Mouse (Mus musculus) midbrain, embryonic 15.5 days (tissue): ENCODE measurements around the gene Lrrn3. TPM values are rescaled to one million over a fixed set of nuclear protein-coding genes. Genes with fewer than 3 reads are reported as not detected.

Experiments used
- ATAC-seq: fragments of 200-750 bp; cut with Nextera tagmentation; replicated peaks from 2 replicates; pipeline ENCODE4 v1.8.0; 2017; ENCODE audit warnings: moderate TSS enrichment
- H3K27ac ChIP-seq: fragments of 300-500 bp; sonication (generic); 2 replicates; pipeline ENCODE4 v1.5.1; 2015; ENCODE audit warnings: mild to moderate bottlenecking, inconsistent platforms
- H3K27me3 ChIP-seq: fragments of 300-500 bp; sonication (generic); replicated peaks from 2 replicates; pipeline ENCODE4 v1.6.1; 2015; ENCODE audit warnings: inconsistent platforms
- H3K36me3 ChIP-seq: fragments of 300-500 bp; sonication (generic); replicated peaks from 2 replicates; pipeline ENCODE4 v1.6.1; 2015; ENCODE audit warnings: inconsistent platforms
- H3K4me1 ChIP-seq: fragments of 300-500 bp; sonication (generic); 2 replicates; pipeline ENCODE4 v1.6.1; 2015; ENCODE audit warnings: inconsistent platforms
- H3K4me2 ChIP-seq: fragments of 300-500 bp; sonication (generic); 2 replicates; pipeline ENCODE4 v1.6.1; 2015; ENCODE audit warnings: inconsistent platforms, mild to moderate bottlenecking, moderate library complexity
- H3K4me3 ChIP-seq: fragments of 300-500 bp; sonication (generic); 2 replicates; pipeline ENCODE4 v1.5.1; 2015; ENCODE audit warnings: mild to moderate bottlenecking, inconsistent platforms
- H3K9ac ChIP-seq: fragments of 300-500 bp; sonication (generic); 2 replicates; pipeline ENCODE4 v1.6.1; 2015; ENCODE audit warnings: mild to moderate bottlenecking, inconsistent platforms
- H3K9me3 ChIP-seq: fragments of 300-500 bp; sonication (generic); 2 replicates; pipeline ENCODE4 v1.6.1; 2016; ENCODE audit warnings: inconsistent platforms
- WGBS: fragments of 180-500 bp; shearing (Covaris S2); methylation state at CpG from one replicate; pipeline ENCODE4 v1.1.7; 2015; ENCODE audit warnings: mixed read lengths; 5-methylcytosine and 5-hydroxymethylcytosine counted together
- polyA plus RNA-seq: library from polyadenylated mRNA; unstranded; fragments of >200 nt; fragmentation: Nextera tagmentation; extraction: Ambion mirVana; gene quantifications from 2 replicates; pipeline ENCODE4 v1.2.1, GENCODE M21; 2015

Lrrn3 gene
- polyA plus RNA-seq, 1 experiment from 2014 or later: 105 TPM

DNA sequence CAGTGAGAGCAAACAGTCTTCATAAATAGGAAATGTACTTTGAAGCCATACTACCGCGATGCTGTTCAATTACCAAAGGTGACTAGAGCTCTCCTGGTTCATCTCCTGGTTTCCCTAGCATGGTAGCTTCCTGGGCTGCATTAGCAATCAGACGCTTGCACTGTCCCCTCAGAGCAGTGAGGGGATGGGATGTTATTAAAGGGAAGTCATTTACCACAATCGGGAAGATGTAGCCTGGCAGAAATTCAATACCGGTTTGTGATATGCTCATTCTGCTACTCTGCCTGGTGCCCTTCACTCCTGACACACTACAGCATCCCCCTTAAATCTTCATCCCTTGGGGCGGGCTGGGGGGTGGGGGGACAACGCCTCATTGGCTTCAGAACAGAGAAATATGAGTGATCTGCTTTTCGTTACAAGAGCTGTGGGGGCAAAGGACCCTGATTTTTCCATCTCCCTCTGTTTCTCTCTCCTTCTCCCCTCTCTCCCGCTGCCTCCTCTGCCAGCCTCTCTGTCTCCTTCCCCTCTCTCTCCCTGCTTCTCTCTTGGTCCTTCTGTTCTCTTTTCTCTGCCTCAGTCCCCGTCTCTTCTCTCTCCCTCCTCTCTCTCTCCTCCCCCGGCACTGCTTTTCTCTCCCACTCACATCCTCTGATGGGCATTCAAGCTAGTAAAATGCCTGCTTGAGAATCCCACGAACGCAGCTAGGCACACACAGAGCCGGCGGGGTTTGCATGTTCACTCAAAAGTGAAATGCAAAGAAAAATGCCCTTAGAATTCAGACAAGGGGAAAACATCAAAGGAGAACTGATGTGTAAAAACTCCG is 1.3 kb downstream of the Lrrn3 start:
- peaks cover 24% of the 10 kb centered on the region for H3K4me1 ChIP-seq
- no peaks in the 10 kb centered on the region for H3K36me3 ChIP-seq
- WGBS: 8% methylated on average over 16 of the region's 16 CpGs
- H3K4me2 ChIP-seq: peak overlapping the region; percentile 54
- H3K9me3 ChIP-seq: no peaks in the 10 kb centered on the region
- peak overlapping the region; percentile 53 for H3K4me3 ChIP-seq
- H3K27ac ChIP-seq: peak overlapping the region; percentile 91
- no peaks in the 10 kb centered on the region for H3K27me3 ChIP-seq
- peak overlapping the region; percentile 68 for H3K9ac ChIP-seq
- peak; percentile 72 for ATAC-seq

DNA sequence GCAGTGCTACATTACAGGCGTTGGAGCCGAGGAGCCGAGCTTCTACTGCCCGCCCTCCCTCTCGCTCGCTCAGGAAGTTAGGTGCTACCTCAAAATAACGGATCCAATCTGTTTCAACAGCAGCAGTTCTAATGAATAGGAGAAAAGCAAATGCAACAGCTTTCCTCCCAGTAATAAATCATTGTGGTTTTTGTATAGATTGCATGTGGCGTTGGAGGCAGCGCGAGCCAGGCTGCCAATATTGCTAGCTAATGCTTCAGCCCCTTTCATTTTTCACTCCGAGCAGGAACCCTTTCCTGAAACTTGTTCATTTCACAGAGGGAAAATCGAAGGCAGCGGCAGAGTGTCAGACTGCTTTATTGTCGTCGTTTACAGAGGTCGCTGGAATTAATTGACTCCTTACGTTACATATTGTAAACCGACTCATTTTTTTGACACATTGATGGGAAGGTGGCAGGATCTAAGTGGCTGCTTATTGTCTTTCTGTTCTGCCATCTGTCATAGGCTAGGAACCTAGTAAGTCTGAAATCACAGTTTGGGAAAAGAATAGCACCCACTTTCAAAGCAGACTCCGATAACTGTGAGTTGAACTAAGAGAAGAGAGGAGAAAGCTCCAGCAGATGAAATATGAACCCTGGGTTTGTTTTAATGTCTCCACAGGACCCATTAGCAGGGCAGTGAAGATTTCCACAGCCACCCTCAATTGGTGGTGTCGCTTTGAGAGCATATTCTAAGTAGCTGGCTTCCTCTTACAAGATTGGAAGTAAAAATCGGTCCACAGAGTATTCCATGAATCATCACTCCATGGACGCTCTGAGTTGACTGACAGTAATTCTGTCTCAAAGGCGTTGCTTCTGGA is 2.4 kb downstream of the Lrrn3 start:
- H3K9ac ChIP-seq: peak overlapping the region; percentile 68
- no peak for ATAC-seq
- H3K4me3 ChIP-seq: peak overlapping the region; percentile 53
- peak overlapping the region; percentile 91 for H3K27ac ChIP-seq
- no peaks in the 10 kb centered on the region for H3K27me3 ChIP-seq
- no peaks in the 10 kb centered on the region for H3K9me3 ChIP-seq
- H3K4me1 ChIP-seq: peaks cover 24% of the 10 kb centered on the region
- peak overlapping the region; percentile 54 for H3K4me2 ChIP-seq
- 18% methylated on average over 23 of the region's 23 CpGs for WGBS
- no peaks in the 10 kb centered on the region for H3K36me3 ChIP-seq

DNA sequence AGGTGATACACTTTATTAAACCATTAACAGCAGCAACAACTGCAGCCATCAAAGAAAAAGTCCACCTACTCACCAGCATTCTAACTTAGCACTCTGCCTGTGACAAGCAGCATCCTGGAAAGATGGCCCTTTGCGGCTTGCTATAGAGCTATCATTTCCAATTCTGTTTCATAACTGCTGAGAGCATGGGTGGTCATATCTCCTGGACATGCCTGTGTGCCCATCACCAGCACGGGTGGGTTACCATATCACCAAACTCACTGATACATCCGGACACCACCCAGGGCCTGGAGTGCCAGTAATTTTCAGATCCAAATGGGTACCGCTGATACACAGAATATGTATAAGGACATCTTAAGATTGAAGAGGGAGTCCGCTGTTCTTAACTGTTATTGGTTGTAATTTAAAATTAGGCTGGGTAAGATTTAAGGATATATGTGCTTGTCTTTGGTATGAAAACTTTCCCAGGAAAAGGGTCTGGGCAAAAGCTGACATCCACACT is 3.1 kb downstream of the Lrrn3 start:
- Histone ChIP-seq H3K4me3 (peak overlapping the region; percentile 53), H3K27me3 (no peaks in the 10 kb centered on the region), H3K9me3 (no peaks in the 10 kb centered on the region), H3K27ac (peak overlapping the region; percentile 91), H3K4me2 (peak overlapping the region; percentile 54), H3K4me1 (peaks cover 24% of the 10 kb centered on the region), H3K9ac (peak overlapping the region; percentile 68), H3K36me3 (no peaks in the 10 kb centered on the region)
- ATAC-seq: no peak
- 72% methylated on average over 5 of the region's 5 CpGs for WGBS

DNA sequence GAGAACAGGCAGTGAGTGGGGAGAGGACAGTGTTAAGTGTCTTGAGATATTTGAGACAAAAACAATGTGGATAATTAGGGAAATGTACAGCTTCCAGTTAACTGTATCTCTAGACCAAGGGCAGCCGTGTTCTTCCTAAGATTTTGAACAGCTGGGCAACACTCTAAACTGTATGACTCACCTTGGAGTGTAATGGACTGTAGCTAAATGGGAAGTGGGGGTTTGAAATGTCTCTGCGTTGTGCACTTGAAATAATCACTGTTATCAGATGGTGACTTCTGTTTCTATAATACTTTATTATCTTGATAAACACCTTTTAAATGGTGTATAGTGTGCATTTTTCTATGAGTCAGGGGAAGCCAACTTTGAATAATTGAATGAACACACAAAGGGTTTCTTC is 4.7 kb downstream of the Lrrn3 start:
- Histone ChIP-seq H3K27me3 (no peaks in the 10 kb centered on the region), H3K4me3 (no peak overlapping the region), H3K4me2 (peak overlapping the region; percentile 54), H3K9ac (no peak overlapping the region), H3K27ac (no peak overlapping the region), H3K9me3 (no peaks in the 10 kb centered on the region), H3K4me1 (peaks cover 24% of the 10 kb centered on the region), H3K36me3 (no peaks in the 10 kb centered on the region)
- no peak for ATAC-seq
- WGBS: 85% methylated on average over 2 of the region's 2 CpGs

DNA sequence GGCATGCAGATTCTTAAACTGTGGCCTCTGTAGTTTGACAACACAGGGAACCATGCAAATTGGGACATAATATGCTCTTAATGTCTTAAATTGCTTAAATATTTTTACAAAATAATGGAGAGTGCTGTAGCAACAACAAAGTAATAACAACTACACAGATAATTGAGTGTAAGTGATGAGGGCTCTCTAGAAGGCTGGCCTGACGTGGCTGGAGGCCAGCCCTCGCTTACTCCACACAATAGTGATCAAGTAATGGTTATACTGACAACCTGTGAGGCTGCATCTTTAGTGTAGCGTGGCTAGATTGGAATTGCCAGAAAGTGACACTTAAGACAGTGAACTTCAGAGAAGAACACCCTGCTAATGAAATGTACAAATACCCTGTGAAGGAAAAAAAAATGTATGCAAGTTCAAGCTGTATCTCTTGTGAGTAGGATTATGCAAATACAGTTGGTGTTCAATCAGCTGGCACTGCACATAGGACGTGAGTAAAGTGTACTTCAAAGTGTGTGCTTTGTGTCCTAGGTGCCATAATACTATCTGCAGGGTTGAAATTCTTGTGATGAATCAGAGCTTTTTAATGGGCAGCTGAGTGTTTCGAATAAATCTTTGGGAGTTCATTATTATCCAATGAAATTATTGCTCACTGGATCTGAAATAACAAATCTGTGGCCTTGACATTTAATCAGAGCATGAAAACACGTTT is 17.0 kb downstream of the Lrrn3 start:
- ATAC-seq: no peak; the same call in 1 of the 2 replicates
- peaks cover 8% of the 10 kb centered on the region; the same call in 1 of the 2 replicates for H3K4me1 ChIP-seq
- H3K9ac ChIP-seq: no peak overlapping the region
- H3K9me3 ChIP-seq: no peaks in the 10 kb centered on the region
- no peak overlapping the region for H3K4me2 ChIP-seq
- H3K27me3 ChIP-seq: no peaks in the 10 kb centered on the region
- no peak overlapping the region for H3K27ac ChIP-seq
- 41% methylated on average over 6 of the region's 6 CpGs for WGBS
- H3K4me3 ChIP-seq: no peak overlapping the region
- H3K36me3 ChIP-seq: no peaks in the 10 kb centered on the region

DNA sequence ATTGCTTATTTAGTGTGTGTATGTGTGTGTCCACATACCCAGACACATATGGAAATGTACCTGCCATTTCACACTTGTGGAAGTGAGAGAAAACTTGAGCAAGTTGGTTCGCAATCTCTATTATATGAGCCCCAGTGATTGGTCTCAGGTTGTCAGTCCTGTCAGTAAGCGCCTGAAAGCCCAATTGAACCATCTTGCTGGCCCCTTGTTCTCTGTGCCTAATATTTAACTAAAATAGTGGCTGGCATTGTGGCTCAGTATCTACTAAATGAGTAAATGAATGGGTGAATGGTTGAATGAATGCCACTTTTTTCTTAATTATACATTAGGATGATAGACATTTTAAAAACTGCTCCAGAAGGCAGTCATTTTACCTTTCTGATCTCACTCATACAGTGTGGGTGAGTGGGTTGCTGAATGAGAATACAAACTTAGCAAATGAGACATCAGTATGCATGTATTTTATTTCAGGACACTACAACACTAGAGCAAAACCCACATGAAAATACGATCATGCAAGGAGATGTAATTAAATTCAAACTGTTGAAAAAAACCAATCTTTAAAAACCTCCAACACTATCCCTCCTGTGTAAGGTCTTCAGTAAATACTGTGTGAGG is 17.7 kb downstream of the Lrrn3 start:
- Histone ChIP-seq H3K4me3 (no peak overlapping the region), H3K36me3 (no peaks in the 10 kb centered on the region)
- ATAC-seq: no peak

DNA sequence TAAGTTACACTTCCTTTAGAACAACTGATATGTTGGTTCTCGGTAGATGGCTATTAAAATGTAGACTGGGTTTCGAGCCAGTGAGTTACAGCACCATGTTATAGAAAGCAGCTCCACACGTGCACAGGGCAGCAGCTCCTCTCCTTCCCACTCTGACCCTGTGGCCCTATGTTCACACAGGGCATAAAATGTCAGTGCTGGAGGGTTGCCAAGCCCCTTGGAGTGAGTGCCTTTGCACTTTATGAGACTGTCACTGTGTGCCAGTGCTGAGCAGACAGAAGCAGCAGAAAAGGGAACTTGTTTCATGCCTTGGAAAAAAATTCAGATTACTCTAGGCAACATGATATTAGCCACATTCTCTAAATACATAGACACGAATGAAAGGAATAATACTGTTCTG is 47.8 kb downstream of the Lrrn3 start:
- no peaks in the 10 kb centered on the region for H3K27me3 ChIP-seq
- H3K4me2 ChIP-seq: no peak overlapping the region
- H3K9me3 ChIP-seq: no peaks in the 10 kb centered on the region
- ATAC-seq: no peak
- no peaks in the 10 kb centered on the region for H3K4me1 ChIP-seq
- H3K9ac ChIP-seq: no peak overlapping the region
- 60% methylated on average over 4 of the region's 4 CpGs for WGBS
- H3K4me3 ChIP-seq: no peak overlapping the region
- H3K27ac ChIP-seq: no peak overlapping the region
- no peaks in the 10 kb centered on the region for H3K36me3 ChIP-seq

More for the DNA sequence above, 17.7 kb downstream of the Lrrn3 start:
- H3K27ac ChIP-seq: no peak overlapping the region
- H3K4me1 ChIP-seq: peaks cover 8% of the 10 kb centered on the region; the same call in 1 of the 2 replicates
- no peaks in the 10 kb centered on the region for H3K9me3 ChIP-seq
- H3K27me3 ChIP-seq: no peaks in the 10 kb centered on the region
- no peak overlapping the region for H3K4me2 ChIP-seq
- 88% methylated on average over 3 of the region's 3 CpGs for WGBS
- H3K9ac ChIP-seq: no peak overlapping the region

DNA sequence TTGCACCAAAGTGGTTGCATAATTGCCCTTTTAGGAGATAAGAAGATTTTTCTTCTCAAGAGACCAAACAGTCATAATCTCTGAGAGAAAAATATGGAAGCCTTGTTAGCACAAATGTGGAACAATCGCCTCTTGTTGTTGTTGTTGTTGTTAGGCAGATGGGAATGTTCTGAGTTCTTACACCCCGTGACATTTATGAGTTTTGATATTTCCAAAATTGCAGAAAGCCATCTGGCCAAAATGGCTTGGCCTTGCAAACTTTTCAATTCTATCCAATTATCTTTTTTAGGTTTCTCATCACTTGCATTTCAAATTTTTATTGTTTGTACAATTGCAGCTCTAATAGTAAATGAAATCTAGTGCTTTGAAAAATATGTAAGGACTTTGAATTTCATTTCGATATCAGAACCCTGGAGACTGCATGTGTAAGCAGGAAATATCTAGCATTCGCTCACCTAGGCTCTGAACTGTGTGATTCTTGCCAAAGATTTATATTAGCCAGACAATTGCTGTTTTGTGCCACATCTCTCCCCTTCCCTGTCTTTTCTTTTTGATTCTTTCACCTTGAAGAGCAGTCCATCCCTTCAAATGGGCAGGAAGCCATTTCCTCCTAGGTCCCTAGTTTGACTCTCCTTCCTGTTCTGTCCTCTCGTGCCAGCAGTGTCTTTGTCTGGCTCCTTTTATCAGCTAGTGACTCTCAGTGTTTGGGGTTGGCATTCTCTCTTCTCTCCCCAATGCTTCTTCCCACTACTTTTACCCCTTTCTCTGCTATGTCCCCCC is 49.8 kb downstream of the Lrrn3 start:
- Histone ChIP-seq H3K4me2 (no peak overlapping the region), H3K9me3 (no peaks in the 10 kb centered on the region)
- ATAC-seq: no peak

DNA sequence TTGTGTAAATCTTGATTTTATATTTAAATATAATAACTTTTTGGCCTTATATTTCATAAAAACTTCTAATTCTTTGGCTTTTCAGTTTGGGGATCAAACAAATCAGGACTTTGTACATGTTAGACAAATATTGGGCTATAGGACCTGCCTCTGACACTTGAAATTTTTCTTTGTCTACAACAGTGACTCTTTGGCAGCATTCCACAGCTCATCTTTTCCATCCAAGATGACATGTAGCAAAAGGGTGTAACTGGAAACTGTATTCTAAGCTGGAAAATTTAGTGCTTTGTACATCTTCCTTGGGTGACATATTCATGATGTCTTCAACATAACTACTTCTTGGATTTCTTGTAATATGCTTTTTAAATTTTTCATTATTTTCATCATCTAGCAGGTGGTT is 57.4 kb downstream of the Lrrn3 start:
- H3K27ac ChIP-seq: no peak overlapping the region
- H3K4me1 ChIP-seq: 0 out of 2 replicates have a peak, but pooled peaks cover 3% of the 10 kb centered on the region
- no peak overlapping the region for H3K9ac ChIP-seq
- no peak overlapping the region for H3K4me2 ChIP-seq
- H3K27me3 ChIP-seq: no peaks in the 10 kb centered on the region
- no peaks in the 10 kb centered on the region for H3K9me3 ChIP-seq
- no peak for ATAC-seq
- H3K36me3 ChIP-seq: no peaks in the 10 kb centered on the region
- no peak overlapping the region for H3K4me3 ChIP-seq

More for the DNA sequence above, 49.8 kb downstream of the Lrrn3 start:
- no peaks in the 10 kb centered on the region for H3K4me1 ChIP-seq
- H3K9ac ChIP-seq: no peak overlapping the region
- H3K27me3 ChIP-seq: no peaks in the 10 kb centered on the region
- no peaks in the 10 kb centered on the region for H3K36me3 ChIP-seq
- no peak overlapping the region for H3K4me3 ChIP-seq
- 85% methylated on average over 5 of the region's 5 CpGs for WGBS
- no peak overlapping the region for H3K27ac ChIP-seq

DNA sequence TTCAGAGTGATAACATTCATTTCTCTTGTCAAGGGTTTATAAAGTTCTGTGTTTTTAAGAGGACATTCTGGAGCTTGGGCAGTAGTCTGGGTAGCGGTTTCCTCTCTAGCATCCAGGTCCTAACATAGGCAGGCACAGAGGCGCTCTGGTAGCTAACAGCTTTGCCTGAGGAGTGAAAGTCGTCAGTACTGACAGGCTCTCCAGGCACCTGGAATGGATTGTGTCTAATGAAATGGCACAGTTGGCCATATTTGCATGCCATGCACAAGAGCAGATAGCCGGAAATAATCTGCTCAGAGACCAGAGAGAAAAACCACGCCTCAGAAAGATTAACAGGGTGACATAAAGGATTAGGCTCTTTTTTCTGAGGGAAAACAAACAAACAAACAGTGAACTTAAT is 58.8 kb downstream of the Lrrn3 start:
- Histone ChIP-seq H3K27ac (no peak overlapping the region), H3K9me3 (no peaks in the 10 kb centered on the region), H3K4me1 (0 out of 2 replicates have a peak, but pooled peaks cover 3% of the 10 kb centered on the region), H3K4me2 (no peak overlapping the region), H3K4me3 (no peak overlapping the region), H3K9ac (no peak overlapping the region), H3K27me3 (no peaks in the 10 kb centered on the region), H3K36me3 (no peaks in the 10 kb centered on the region)
- WGBS: 28% methylated on average over 5 of the region's 5 CpGs
- no peak; the same call in 1 of the 2 replicates for ATAC-seq

DNA sequence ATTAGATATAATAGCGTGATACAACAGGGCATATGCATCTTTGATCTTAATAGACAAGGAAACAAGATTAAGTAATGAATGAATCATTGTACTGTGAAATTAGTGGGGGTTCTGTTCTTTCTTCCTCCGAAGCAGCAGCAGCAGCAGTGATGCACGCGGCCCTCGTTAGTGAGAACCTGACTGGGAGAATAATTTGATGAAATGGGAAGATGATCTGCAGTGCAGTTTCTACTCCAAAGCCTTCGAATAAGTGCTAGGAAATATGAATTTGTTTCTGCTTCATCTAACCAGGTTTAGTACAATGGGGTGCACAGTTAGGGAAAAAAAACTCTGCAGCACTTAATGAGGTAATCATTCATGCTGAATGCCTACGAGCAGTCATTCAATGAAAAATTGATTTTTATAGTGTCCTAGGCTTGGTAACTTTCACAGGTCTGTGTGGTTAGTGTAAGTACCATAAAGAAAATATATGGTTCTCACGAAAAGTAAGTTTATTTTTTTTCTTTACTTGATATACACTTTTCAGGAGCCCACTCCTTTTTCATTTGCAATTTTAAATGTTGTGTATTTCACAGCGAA is 61.0 kb downstream of the Lrrn3 start:
- WGBS: 43% methylated on average over 9 of the region's 9 CpGs
- 0 out of 2 replicates have a peak, but pooled peaks cover 3% of the 10 kb centered on the region for H3K4me1 ChIP-seq
- H3K36me3 ChIP-seq: no peaks in the 10 kb centered on the region
- ATAC-seq: no peak
- no peak overlapping the region for H3K4me3 ChIP-seq
- no peaks in the 10 kb centered on the region for H3K27me3 ChIP-seq
- no peak overlapping the region for H3K27ac ChIP-seq
- H3K9me3 ChIP-seq: no peaks in the 10 kb centered on the region
- H3K4me2 ChIP-seq: no peak overlapping the region
- no peak overlapping the region for H3K9ac ChIP-seq
